8 mouse cellular contexts compared by ENCODE assay signal in the genomic region with DNA sequence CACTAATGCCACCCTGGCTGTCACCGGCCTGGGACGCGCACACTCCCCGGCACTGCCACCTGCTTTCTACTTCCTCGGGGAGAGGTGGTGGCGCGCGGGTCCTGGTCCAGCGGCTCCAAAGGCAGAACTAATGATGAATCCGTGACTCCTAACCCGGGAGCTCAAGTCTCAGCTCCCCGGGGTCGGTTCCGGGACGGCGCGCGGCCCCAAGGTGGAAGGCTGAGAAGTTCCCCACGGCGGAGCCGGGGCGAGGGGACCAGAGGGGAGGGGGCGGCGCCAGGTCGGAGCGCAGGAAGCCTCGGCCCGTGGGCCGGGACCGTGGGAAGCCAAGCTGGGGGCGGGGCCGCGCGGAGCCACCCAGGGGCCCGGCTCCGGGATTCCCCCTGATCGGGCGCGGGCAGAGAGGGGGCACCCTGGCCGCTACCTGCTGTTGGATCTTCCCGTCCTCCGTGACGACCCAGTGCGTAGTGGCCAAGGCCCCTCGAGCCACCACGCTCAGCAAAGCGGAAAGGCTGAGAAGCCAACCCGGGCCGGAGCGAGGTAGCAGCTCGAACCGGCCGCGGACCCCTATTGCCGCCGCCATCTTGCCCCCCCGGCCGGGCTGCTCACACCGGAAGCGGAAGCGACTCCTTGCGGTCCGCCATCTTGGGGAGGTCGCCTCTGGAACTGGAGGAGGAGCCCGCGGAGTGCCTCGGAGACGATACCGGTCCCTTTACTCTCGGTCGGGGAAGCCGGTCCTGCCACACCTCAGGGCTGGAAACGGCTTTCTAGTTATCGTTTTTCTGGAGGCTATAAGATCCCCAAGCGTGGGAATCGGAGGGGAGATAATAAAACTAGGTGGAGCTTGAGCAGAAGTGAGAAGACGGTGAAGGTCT. TPM values are rescaled to one million over a fixed set of nuclear protein-coding genes. Genes with fewer than 3 reads are reported as not detected.
DNase-seq lines count a peak whose midpoint lies in the region; ATAC-seq lines count a peak whose summit lies in the region.

A gene (minus strand): TSS at position 607 of the 875 bp plus-strand sequence.

- intact Hi-C loops in gastrocnemius, postnatal 14 days (cut with DNase I; ENCODE audit: low total_unique reads) = no loop called here
- intact Hi-C loops in left cerebral cortex, postnatal 10 days (cut with DNase I) = no loop called here

- peak; percentile 90 for ATAC-seq in inflammation-experienced regulatory T-cells, adult 6 months
- ATAC-seq in megakaryocyte-erythroid progenitor cell, adult 5-6 weeks (replicated peaks; ENCODE audit: low FRiP score, low TSS enrichment, poor library complexity, severe bottlenecking) = peak; percentile 96

- peak; percentile 92 to 97 for DNase-seq in adrenal gland, adult (ENCODE audit: inconsistent age in 2 of 2, low spot score in 1 of 2)
- peak; percentile 95 for DNase-seq in embryo, embryonic 10.5 days (ENCODE audit: low spot score)
- peak; percentile 92 for DNase-seq in gastrocnemius, postnatal 14 days
- DNase-seq in left cerebral cortex, postnatal 10 days (ENCODE audit: extremely low spot score in 1 of 2, low spot score in 2 of 2) = peak; percentile 73 to 95
- peak; percentile 87 for DNase-seq in right cerebral cortex, postnatal 25 days
- DNase-seq in urinary bladder, postnatal 4 days (ENCODE audit: low spot score in 2 of 2) = peak; percentile 82 to 90

RNA-seq across cellular contexts. Expression of the gene that starts here (rescaled TPM):
- 10 to 100 TPM; 13.7 to 15.3 TPM for total RNA-seq in gastrocnemius, postnatal 14 days (2021)
- polyA plus RNA-seq in inflammation-experienced regulatory T-cells, adult 6 months (2017; shearing (Covaris generic)) = 10 to 100 TPM; 35.9 to 45.7 (median 41.6) TPM
- 10 to 100 TPM; 29.4 to 30.9 TPM for total RNA-seq in left cerebral cortex, postnatal 10 days (2021)
- 25.4 and 25.5 TPM in 2 replicates for total RNA-seq in megakaryocyte-erythroid progenitor cell, adult 5-6 weeks (2014; fragmentation: Nextera tagmentation)
- 12.9 and 16.2 TPM in 2 replicates for total RNA-seq in megakaryocyte-erythroid progenitor cell, adult 5-6 weeks (2017)

Comparison
In these comparisons a context has a peak if more than half of its experiments do, and no peak if none do; other contexts are left out.
1. Peak in every context shown above with its lines: DNase-seq and ATAC-seq.